Mouse (Mus musculus) layer of hippocampus, adult 11-12 months (tissue): ENCODE measurements at regions not wholly inside any gene's neighbourhood (a gene's known extent, or its start where the extent isn't known, plus 50 kb on each side); places are given as distances from the start of the nearest gene placed in this dataset.

Source experiments
- DNase-seq: peaks from one replicate; pipeline ENCODE4 v3.0.0; 2022; ENCODE audit warnings: low spot score

- no peak for DNase-seq
These were observed 53.9 kb upstream of the Rasgef1b start for GRCm38 (mm10) chr5:99782806-99783205.

- DNase-seq, result no peak
These were observed 57.0 kb upstream of the Rasgef1b start for GRCm38 (mm10) chr5:99785850-99786249.

- DNase-seq, result peak; percentile 4
These were observed 58.4 kb upstream of the Rasgef1b start for GRCm38 (mm10) chr5:99787239-99787638.

GRCm38 (mm10) chr5:99787665-99788366, 59.0 kb upstream of the Rasgef1b start:
- no peak for DNase-seq

- no peak for DNase-seq
These were observed 61.9 kb upstream of the Rasgef1b start for GRCm38 (mm10) chr5:99790733-99791132.

- no peak for DNase-seq
These were observed 71.7 kb upstream of the Rasgef1b start for GRCm38 (mm10) chr5:99800543-99800942.

- peak; percentile 7 for DNase-seq
These were observed 73.1 kb upstream of the Rasgef1b start for GRCm38 (mm10) chr5:99801791-99802450.

- no peak for DNase-seq
These were observed 79.2 kb upstream of the Vamp9 start for GRCm38 (mm10) chr5:99826861-99827260.

- DNase-seq, result no peak
These were observed 77.5 kb upstream of the Vamp9 start for GRCm38 (mm10) chr5:99828516-99828915.

- DNase-seq, result no peak
These were observed 67.7 kb upstream of the Vamp9 start for GRCm38 (mm10) chr5:99838236-99838775.

- no peak for DNase-seq
These were observed 66.4 kb upstream of the Vamp9 start for GRCm38 (mm10) chr5:99839661-99840060.

- DNase-seq, result no peak
These were observed 65.2 kb upstream of the Vamp9 start for GRCm38 (mm10) chr5:99840884-99841283.

- no peak for DNase-seq
These were observed 60.3 kb upstream of the Vamp9 start for GRCm38 (mm10) chr5:99845565-99846255.

- no peak for DNase-seq
These were observed 57.7 kb upstream of the Vamp9 start for GRCm38 (mm10) chr5:99848158-99848988.

GRCm38 (mm10) chr5:99849001-99849400, 57.1 kb upstream of the Vamp9 start:
- DNase-seq, result no peak

GRCm38 (mm10) chr5:99852316-99852715, 53.7 kb upstream of the Vamp9 start:
- no peak for DNase-seq
